Mouse (Mus musculus) layer of hippocampus, postnatal 14 days (tissue): Measurements from ENCODE around the gene Cdx2. TPM values are rescaled to one million over a fixed set of nuclear protein-coding genes. Genes with fewer than 3 reads are reported as not detected.

Source experiments
- DNase-seq, 2 experiments: peaks; one replicate each; pipeline ENCODE4 v3.0.0; 2021 to 2022; ENCODE audit warnings: low spot score in 2 of 2, mixed read lengths in 1 of 2
- total RNA-seq, 2 experiments: library from RNA; stranded (reverse); gene quantifications; 2 replicates each; pipeline ENCODE4 v1.2.3; 2021

Cdx2 gene
- total RNA-seq, 2 experiments from 2014 or later: not detected

- DNase-seq: no peak
These were observed 10.3 kb upstream of the Cdx2 start for GRCm38 (mm10) chr5:147317321-147317720.

GRCm38 (mm10) chr5:147315432-147316075 is 8.5 kb upstream of the Cdx2 start:
- no peak for DNase-seq

- DNase-seq: no peak
These were observed 7.8 kb upstream of the Cdx2 start for GRCm38 (mm10) chr5:147314646-147315431.

GRCm38 (mm10) chr5:147312830-147313685 is 6.0 kb upstream of the Cdx2 start:
- no peak for DNase-seq

- DNase-seq: no peak
These were observed 2.7 kb upstream of the Cdx2 start for GRCm38 (mm10) chr5:147309786-147310185.

- no peak for DNase-seq
These were observed 1.4 kb upstream of the Cdx2 start for GRCm38 (mm10) chr5:147308451-147308850.

- DNase-seq: no peak
These were observed 322 bp upstream of the Cdx2 start for GRCm38 (mm10) chr5:147307398-147307785.

GRCm38 (mm10) chr5:147305856-147306637 is 1.0 kb downstream of the Cdx2 start:
- DNase-seq: no peak

- no peak for DNase-seq
These were observed 1.9 kb downstream of the Cdx2 start for GRCm38 (mm10) chr5:147305166-147305565.

- DNase-seq: no peak
These were observed 2.6 kb downstream of the Cdx2 start for GRCm38 (mm10) chr5:147304276-147305155.

- DNase-seq: no peak
These were observed 4.2 kb downstream of the Cdx2 start for GRCm38 (mm10) chr5:147302746-147303400.

GRCm38 (mm10) chr5:147302141-147302540 is 4.9 kb downstream of the Cdx2 start:
- DNase-seq: no peak

GRCm38 (mm10) chr5:147301781-147302070 is 5.3 kb downstream of the Cdx2 start:
- DNase-seq: no peak

GRCm38 (mm10) chr5:147300917-147301780 is 5.9 kb downstream of the Cdx2 start:
- no peak for DNase-seq

- no peak for DNase-seq
These were observed 7.1 kb downstream of the Cdx2 start for GRCm38 (mm10) chr5:147300001-147300363.

- DNase-seq: no peak
These were observed 7.6 kb downstream of the Cdx2 start for GRCm38 (mm10) chr5:147299255-147300000.

- no peak for DNase-seq
These were observed 9.8 kb downstream of the Cdx2 start for GRCm38 (mm10) chr5:147297249-147297648.

- DNase-seq: no peak
These were observed 12.9 kb downstream of the Cdx2 start for GRCm38 (mm10) chr5:147294121-147294520.
